Mouse (Mus musculus) MEL (cell line): ENCODE results near the gene Srsf6.

Experiments used
- CHD2 ChIP-seq: IDR thresholded peaks from 2 replicates; pipeline ENCODE4 v1.6.1; 2011; ENCODE audit warnings: low read length, improper control_type of control experiment
- CTCF ChIP-seq, 3 experiments: IDR thresholded peaks in 2 of 3; conservative IDR thresholded peaks in 1 of 3; 2 replicates each; pipeline ENCODE4 v1.5.1; 2011 to 2012; ENCODE audit warnings: low read length in 3 of 3, low read depth in 2 of 3, mild to moderate bottlenecking in 2 of 3, improper control_type of control experiment in 1 of 3, inconsistent platforms in 1 of 3, mixed read lengths in 1 of 3, moderate library complexity in 1 of 3; ENCODE audit not compliant: control insufficient read depth in 1 of 3, insufficient read depth in 1 of 3, poor library complexity in 1 of 3, severe bottlenecking in 1 of 3
- GATA1 ChIP-seq: IDR thresholded peaks from 2 replicates; pipeline ENCODE4 v1.6.1; 2011; ENCODE audit warnings: low read depth, low read length, improper control_type of control experiment
- MAZ ChIP-seq: IDR thresholded peaks from 2 replicates; pipeline ENCODE4 v1.6.1; 2012; ENCODE audit warnings: low read depth, mild to moderate bottlenecking, inconsistent platforms, low read length, improper control_type of control experiment
- NRF1 ChIP-seq: IDR thresholded peaks from 2 replicates; pipeline ENCODE4 v1.6.1; 2014; ENCODE audit warnings: low read depth, mild to moderate bottlenecking, inconsistent platforms, low read length, improper control_type of control experiment, moderate library complexity; ENCODE audit not compliant: poor library complexity, insufficient read depth, severe bottlenecking
- POLR2A ChIP-seq, 2 experiments: IDR thresholded peaks; 2 replicates each; pipeline ENCODE4 v1.6.1; 2011 to 2012; ENCODE audit warnings: low read length in 2 of 2, mild to moderate bottlenecking in 2 of 2, control low read depth in 1 of 2, improper control_type of control experiment in 1 of 2, low read depth in 1 of 2, moderate library complexity in 1 of 2; ENCODE audit not compliant: control insufficient read depth in 1 of 2, insufficient read depth in 1 of 2, poor library complexity in 1 of 2
- POLR2AphosphoS2 ChIP-seq: IDR thresholded peaks from 2 replicates; pipeline ENCODE4 v1.6.1; 2011; ENCODE audit warnings: low read length, improper control_type of control experiment
- RCOR1 ChIP-seq: IDR thresholded peaks from 2 replicates; pipeline ENCODE4 v1.6.1; 2012; ENCODE audit warnings: low read depth, mild to moderate bottlenecking, inconsistent platforms, low read length, improper control_type of control experiment
- TBP ChIP-seq: IDR thresholded peaks from 2 replicates; pipeline ENCODE4 v1.8.0; 2011; ENCODE audit warnings: low read depth, low read length, improper control_type of control experiment
- USF1 ChIP-seq: IDR thresholded peaks from 2 replicates; pipeline ENCODE4 v1.6.1; 2014; ENCODE audit warnings: low read depth, mild to moderate bottlenecking, inconsistent platforms, low read length, improper control_type of control experiment, moderate library complexity
- ZNF384 ChIP-seq: IDR thresholded peaks from 2 replicates; pipeline ENCODE4 v1.6.1; 2012; ENCODE audit warnings: low read depth, mild to moderate bottlenecking, inconsistent platforms, low read length, improper control_type of control experiment

GRCm38 (mm10) chr2:162884101-162884500 lies 47.2 kb upstream of the Srsf6 start:
- TF ChIP-seq CHD2 (no peak), USF1 (no peak), CTCF (IDR thresholded peaks at IDR 0.05 in 2 of 3, conservative IDR thresholded peaks at IDR 0.05 in 1 of 3; ENCODE audit: control insufficient read depth in 1 of 3, insufficient read depth in 1 of 3, low read depth in 2 of 3, low read length in 3 of 3, poor library complexity in 1 of 3, severe bottlenecking in 1 of 3) (no peak), POLR2A (IDR thresholded peaks at IDR 0.05; ENCODE audit: control insufficient read depth in 1 of 2, insufficient read depth in 1 of 2, low read depth in 1 of 2, low read length in 2 of 2, poor library complexity in 1 of 2) (no peak), POLR2AphosphoS2 (no peak), RCOR1 (no peak), ZNF384 (no peak), MAZ (no peak), GATA1 (no peak), TBP (no peak), NRF1 (no peak)
